Mouse (Mus musculus): Measurements from ENCODE around the gene Prlr. TPM values are rescaled to one million over a fixed set of nuclear protein-coding genes. Genes with fewer than 3 reads are reported as not detected.

Gene Prlr
- polyA plus RNA-seq, 1 experiment from 2014 or later: 1.5 TPM

Other genes starting within 250 kb of the Prlr start
- gene Gm21973, start 148.1 kb downstream of the Prlr start, polyA plus RNA-seq (2015; fragmentation: Nextera tagmentation; extraction: Ambion mirVana): not detected in 2 replicates
- not detected in 2 replicates for gene Agxt2, start 181.3 kb downstream of the Prlr start, polyA plus RNA-seq (2015; fragmentation: Nextera tagmentation; extraction: Ambion mirVana)